Mouse (Mus musculus): ENCODE results near the gene Eml3.
A peak's percentile ranks its signal among the peaks of the same experiment; 100 is the strongest.

Eml3 gene

GRCm38 (mm10) chr19:8914212-8914611, 15.1 kb upstream of the Eml3 start:
- DNase-seq (ENCODE audit: low read depth, low spot score) = no peak

- DNase-seq (ENCODE audit: low read depth, low spot score) = no peak
These were observed 10.4 kb upstream of the Eml3 start for GRCm38 (mm10) chr19:8919000-8919399.

GRCm38 (mm10) chr19:8919684-8920072, 9.7 kb upstream of the Eml3 start:
- DNase-seq (ENCODE audit: low read depth, low spot score) = no peak

- peak; percentile 94 for DNase-seq (ENCODE audit: low read depth, low spot score)
These were observed 9.1 kb upstream of the Eml3 start, which contains the start of gene B3gat3 for GRCm38 (mm10) chr19:8920073-8920736. Gene B3gat3 (plus strand): TSS chr19:8920374.

GRCm38 (mm10) chr19:8920836-8921291, 8.5 kb upstream of the Eml3 start:
- peak; percentile 76 for DNase-seq (ENCODE audit: low read depth, low spot score)

- no peak for DNase-seq (ENCODE audit: low read depth, low spot score)
These were observed 7.6 kb upstream of the Eml3 start for GRCm38 (mm10) chr19:8921741-8922140.

- DNase-seq (ENCODE audit: low read depth, low spot score) = no peak
These were observed 2.6 kb upstream of the Eml3 start for GRCm38 (mm10) chr19:8926766-8927165.

- DNase-seq (ENCODE audit: low read depth, low spot score) = no peak
These were observed 1.3 kb upstream of the Eml3 start for GRCm38 (mm10) chr19:8927891-8928525.

- no peak for DNase-seq (ENCODE audit: low read depth, low spot score)
These were observed 596 bp upstream of the Eml3 start for GRCm38 (mm10) chr19:8928689-8929223.

- DNase-seq (ENCODE audit: low read depth, low spot score) = no peak
These were observed 765 bp downstream of the Eml3 start for GRCm38 (mm10) chr19:8930117-8930516.

- DNase-seq (ENCODE audit: low read depth, low spot score) = no peak
These were observed 1.4 kb downstream of the Eml3 start for GRCm38 (mm10) chr19:8930771-8931170.

GRCm38 (mm10) chr19:8936736-8937135, 7.4 kb downstream of the Eml3 start:
- DNase-seq (ENCODE audit: low read depth, low spot score) = no peak

GRCm38 (mm10) chr19:8940526-8941133, 11.3 kb downstream of the Eml3 start:
- DNase-seq (ENCODE audit: low read depth, low spot score) = peak; percentile 42

- no peak for DNase-seq (ENCODE audit: low read depth, low spot score)
These were observed 11.8 kb downstream of the Eml3 start for GRCm38 (mm10) chr19:8941136-8941514.

GRCm38 (mm10) chr19:8941515-8942217, 12.3 kb downstream of the Eml3 start, which contains the start of gene Mta2:
Gene Mta2 (plus strand): TSS chr19:8941875.
- peak; percentile 97 for DNase-seq (ENCODE audit: low read depth, low spot score)

- DNase-seq (ENCODE audit: low read depth, low spot score) = peak; percentile 52
These were observed 13.1 kb downstream of the Eml3 start for GRCm38 (mm10) chr19:8942276-8942964.

- DNase-seq (ENCODE audit: low read depth, low spot score) = no peak
These were observed 13.7 kb downstream of the Eml3 start for GRCm38 (mm10) chr19:8943047-8943446.

GRCm38 (mm10) chr19:8944062-8944461, 14.7 kb downstream of the Eml3 start:
- no peak for DNase-seq (ENCODE audit: low read depth, low spot score)

GRCm38 (mm10) chr19:8944750-8945149, 15.4 kb downstream of the Eml3 start:
- DNase-seq (ENCODE audit: low read depth, low spot score) = peak; percentile 95

GRCm38 (mm10) chr19:8945251-8945650, 15.9 kb downstream of the Eml3 start:
- DNase-seq (ENCODE audit: low read depth, low spot score) = no peak

GRCm38 (mm10) chr19:8946929-8947328, 17.6 kb downstream of the Eml3 start:
- DNase-seq (ENCODE audit: low read depth, low spot score) = no peak
